Mouse (Mus musculus) layer of hippocampus, adult 8-10 months (tissue): Measurements from ENCODE around the gene Dpp4. TPM values are rescaled to one million over a fixed set of nuclear protein-coding genes. Genes with fewer than 3 reads are reported as not detected.

ENCODE experiments used
- DNase-seq, 2 experiments: peaks; one replicate each; pipeline ENCODE4 v3.0.0; 2022; ENCODE audit warnings: low spot score in 2 of 2
- total RNA-seq, 4 experiments: library from RNA; stranded (reverse); gene quantifications; 2 replicates each; pipeline ENCODE4 v1.2.4; 2022

Dpp4 gene
- 1 to 10 TPM; 1.0 to 2.3 (median 1.9) TPM for total RNA-seq

GRCm38 (mm10) chr2:62412081-62412821 lies at the start of gene Dpp4:
Gene Dpp4 (minus strand): TSS chr2:62412231.
- DNase-seq = no peak

DNA sequence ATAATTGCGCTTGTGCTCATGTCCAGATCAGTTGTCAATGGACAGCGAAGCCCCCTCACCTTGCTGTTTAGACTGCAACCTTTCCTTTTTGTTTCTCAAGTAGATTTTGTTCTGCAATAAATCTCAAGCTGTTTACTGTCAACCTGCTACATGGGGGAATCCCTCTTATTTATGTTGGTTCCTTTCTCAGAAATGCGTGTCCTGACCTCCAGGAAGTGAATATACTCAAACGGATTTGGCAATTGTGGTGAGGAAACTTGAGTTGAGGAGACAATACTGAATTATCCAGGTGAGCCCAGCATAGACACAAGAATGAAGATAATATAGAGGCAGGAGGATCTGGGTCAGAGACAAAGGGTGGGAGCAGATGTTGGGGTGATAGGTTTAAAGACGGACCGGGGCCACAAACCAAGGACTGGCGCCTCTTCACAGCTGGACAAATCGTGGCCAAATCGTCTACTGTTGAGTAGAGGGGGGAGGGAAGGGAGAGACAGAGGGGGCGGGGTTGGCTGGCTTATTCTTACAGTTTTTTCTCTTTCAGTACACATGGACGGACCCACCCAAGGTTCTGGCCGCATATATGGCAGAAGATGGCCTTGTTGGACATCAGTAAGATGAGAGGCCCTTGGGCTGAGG lies 48.9 kb upstream of the Dpp4 start:
- no peak for DNase-seq

- peak in 1 of 2 experiments; percentile 14 for DNase-seq
Measured at GRCm38 (mm10) chr2:62460231-62460710, 48.2 kb upstream of the Dpp4 start.

DNA sequence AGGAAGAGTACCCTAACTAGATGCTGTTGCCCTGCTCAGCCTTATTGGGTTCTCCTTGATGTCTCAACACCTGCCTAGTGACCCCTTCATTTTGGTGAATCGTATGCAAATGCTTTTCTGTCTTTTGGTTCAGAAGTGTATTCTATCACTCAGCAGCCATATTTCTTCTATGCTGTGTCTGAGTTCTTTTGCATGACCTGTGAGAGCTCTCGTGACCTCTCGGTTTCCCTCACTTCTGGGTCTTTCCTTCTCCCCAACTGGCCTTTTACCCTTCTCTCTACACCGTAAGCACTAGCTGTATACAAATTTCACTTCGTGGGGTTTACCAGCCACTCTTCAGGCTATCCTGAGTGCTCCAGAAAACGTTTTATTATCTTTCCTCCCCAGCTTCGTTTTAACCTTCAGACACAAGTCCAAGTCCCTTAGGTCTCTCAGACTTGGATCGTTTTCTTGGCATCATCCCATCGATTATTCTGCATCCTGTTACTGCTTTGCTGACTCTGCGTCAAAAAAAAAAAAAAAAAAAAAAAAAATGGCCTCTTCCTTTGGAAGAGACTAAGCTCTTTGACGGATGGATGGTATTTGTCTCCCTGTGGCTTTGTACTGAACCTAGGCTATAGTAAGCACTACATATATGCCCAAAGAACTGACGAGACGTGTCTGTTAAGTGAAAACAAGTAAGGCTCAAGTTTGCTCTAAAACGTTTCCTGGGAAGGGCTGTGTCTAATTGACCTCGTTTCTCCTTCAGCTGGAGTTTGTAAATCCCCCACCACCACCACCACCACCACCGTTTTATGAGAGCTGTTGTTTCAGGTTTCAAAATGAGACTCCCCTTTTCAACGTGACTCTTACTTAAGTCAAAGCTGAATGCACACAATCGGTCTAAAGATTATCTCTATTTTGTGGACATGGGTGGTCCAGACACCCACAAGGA lies 47.5 kb upstream of the Dpp4 start:
- DNase-seq = no peak

GRCm38 (mm10) chr2:62458070-62458469 lies 46.0 kb upstream of the Dpp4 start:
- no peak for DNase-seq

DNA sequence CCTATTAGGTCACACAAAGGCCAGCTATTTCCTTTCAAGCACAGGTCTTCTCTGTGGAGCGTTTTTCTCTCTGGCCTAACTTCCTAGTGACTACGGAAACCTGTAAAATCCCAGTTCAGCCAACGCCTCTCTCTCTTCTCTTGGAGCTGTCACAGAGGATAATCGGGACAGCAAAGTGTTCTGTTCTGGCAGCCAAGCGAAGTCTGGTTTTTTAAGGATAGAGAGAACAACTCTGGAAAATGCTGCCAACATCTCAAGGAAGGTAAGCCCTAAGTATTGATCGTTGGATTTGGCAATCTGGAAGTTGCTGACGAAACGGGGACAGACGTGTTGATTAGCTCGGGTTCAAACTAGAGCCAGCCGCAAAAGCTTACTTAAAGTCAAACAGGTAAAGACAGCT lies 43.0 kb upstream of the Dpp4 start:
- DNase-seq = no peak

DNA sequence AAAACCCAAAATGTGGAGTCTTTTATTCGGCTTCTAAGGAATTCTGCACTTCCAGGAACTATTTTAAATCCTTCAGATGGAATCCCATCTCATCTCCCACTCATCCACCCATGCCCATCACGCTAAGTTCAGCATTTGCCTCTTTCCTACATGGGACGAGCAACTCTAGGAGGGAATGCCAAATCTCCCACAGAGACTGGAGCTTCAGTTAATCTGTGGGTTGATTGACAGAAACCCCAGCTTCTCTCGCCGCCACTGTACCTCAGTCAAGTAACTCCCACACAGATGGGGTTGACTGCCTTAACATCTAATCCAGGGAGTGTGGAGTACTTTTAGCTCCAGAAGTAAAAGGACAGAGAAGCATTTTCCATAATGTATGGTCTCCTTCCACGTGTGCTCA lies 42.0 kb upstream of the Dpp4 start:
- DNase-seq = no peak

GRCm38 (mm10) chr2:62450364-62450763 lies 38.3 kb upstream of the Dpp4 start:
- DNase-seq = no peak

DNA sequence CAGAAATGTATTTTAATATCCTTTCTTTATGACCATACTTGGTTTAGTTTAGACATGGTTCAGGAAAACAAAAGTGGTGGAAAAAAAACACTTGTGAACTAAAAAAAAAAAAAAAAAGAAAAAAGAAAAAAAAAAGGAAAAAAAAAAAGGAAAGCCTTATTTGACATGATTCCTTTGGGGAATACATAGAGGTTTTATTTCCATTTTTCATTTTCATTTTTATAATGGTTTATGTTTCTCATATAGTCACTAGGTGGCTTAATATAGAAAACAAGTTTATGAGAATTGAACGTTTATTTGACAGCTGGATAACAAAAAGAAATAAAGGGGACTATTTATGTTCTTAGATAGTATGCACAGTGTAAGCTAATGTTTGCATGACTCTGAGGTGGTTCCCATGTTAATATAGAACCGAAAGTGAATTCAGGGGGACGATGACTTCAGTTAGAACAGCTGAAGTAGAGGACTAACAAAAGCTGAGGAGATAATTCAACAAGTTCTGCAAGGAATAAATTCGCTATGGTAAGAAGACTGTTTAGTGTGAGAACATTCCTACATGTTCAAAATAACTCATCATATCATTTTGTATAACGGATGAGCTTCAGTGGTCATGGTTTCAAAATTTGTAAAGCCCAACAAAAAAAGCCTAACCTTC lies 37.8 kb upstream of the Dpp4 start:
- no peak for DNase-seq

- DNase-seq = no peak
Measured at GRCm38 (mm10) chr2:62440802-62441544, 28.9 kb upstream of the Dpp4 start.

- no peak for DNase-seq
Measured at GRCm38 (mm10) chr2:62440083-62440482, 28.1 kb upstream of the Dpp4 start.

GRCm38 (mm10) chr2:62431245-62431795 lies 19.3 kb upstream of the Dpp4 start:
- no peak for DNase-seq

DNA sequence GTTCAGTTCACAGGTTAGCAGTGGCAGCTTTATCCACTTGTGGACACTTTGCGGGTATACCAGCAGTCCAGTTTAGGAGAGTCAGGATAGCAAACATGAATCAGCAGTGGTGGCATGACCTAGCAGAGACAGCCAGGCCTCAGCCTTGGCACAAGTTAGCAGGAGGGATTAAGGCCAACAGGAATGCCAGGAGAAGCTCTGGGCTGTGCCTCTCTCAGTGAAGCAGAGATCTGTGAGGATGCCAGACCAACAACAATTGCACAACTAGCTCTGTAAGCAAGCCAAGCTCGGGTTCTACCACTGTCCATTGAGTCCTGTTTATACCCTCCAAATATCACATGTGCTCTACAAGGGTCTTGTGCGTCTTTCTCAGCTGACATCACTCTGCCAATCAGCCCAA lies 13.9 kb upstream of the Dpp4 start:
- DNase-seq = no peak

DNA sequence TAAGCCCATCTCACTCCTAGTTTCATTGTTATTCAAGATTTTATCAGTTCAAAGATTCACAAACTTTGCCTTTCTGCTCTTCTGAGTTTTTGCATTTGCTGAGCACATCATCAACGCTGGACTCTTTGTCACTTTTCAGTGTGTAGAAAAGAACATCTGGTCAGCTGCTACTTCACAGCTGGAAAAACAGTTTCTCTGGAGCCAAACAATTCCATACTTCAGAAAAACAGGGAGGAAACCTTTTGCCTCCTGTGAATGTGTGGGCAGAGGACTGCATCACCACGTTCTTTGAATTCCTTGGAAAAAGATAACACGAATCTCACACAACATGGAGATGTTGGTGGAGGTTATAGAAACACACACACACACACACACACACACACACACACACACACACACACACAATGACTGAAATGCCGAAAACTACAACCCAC lies 11.3 kb upstream of the Dpp4 start:
- no peak for DNase-seq

DNA sequence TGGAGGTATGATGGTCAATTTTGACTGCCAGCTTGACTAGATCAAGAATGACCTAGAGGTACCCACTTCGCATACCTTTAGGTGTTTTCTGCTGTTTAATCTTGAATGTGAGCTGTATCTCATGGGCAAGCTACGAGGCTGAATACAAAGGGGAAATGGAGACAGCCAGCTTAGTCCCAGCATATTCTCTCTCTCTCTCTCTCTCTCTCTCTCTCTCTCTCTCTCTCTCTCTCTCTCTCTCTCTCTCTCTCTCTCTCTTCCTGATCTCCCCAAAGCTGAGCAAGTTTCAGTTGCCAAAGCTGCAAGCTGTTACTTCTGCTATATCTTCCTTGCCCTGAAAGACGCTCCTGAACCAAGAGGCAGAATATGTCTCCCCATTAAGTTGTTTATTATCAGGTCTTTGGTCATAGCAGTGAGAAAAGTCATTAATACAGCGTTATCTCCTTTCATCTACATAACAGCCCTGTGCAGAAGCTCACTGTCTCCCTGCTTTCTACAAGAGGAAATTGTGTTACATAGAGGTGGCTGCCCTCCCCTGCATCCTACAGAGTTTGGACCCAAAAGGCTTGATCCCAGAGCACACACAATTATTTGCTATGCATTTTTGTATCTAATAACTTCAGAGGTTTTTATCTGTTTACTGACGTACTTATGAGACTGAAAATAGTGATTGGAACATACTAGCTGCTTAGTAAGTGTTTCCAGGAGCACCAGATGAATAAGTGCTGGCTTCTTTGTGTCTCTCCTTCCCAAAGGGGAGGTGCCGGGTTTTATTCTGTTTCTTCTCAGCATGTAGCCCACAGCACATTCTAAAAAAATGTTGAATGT lies 10.7 kb upstream of the Dpp4 start:
- DNase-seq = no peak

GRCm38 (mm10) chr2:62421229-62421628 lies 9.2 kb upstream of the Dpp4 start:
- no peak for DNase-seq

- DNase-seq = no peak
Measured at GRCm38 (mm10) chr2:62420045-62420444, 8.0 kb upstream of the Dpp4 start.

DNA sequence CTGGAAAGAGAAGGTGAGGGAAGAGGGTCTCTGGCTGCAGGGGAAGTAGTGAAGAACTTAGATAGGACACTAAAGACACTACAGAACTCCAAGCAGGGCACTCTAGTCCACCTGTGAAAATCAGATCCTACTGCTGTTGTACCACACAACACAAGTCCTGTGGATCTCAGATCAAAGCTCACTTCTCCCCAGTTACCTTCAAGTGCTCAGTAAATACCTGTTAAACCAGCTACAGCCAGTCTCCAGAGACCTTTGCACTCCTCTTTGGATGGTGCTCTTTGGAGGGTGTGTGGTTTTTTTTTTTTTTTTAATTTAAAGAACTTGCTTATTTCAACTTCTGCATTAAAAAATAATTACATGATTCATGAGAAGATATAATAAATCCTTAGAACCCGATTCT lies 5.2 kb upstream of the Dpp4 start:
- no peak for DNase-seq
